Mouse (Mus musculus): ENCODE results near the gene Hoxa6.

The Hoxa6 gene

GRCm38 (mm10) chr6:52178918-52179665 lies 29.4 kb downstream of the Hoxa6 start:
- no peak for DNase-seq (ENCODE audit: low spot score in 2 of 2)

DNA sequence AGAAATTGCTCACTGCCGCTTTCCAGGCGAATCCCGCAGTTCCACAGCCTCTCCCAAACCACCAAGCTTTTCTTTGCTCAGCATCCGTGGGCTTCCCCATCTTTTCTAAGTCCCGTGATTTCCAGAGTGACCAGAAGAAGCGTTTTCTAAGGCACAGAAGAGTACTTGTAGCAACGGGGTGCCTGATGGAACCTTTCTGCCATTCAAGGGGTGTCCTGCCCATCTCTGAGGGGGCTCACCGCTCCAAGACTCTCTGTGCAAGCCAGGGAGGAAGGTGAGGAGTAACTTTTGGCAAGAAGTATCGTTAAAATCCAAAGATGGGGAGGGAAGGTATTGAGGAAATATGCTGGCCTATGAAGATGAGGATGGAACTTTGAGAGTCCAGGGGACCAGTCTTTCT lies 30.7 kb downstream of the Hoxa6 start:
- DNase-seq (ENCODE audit: low spot score in 2 of 2): no peak

DNA sequence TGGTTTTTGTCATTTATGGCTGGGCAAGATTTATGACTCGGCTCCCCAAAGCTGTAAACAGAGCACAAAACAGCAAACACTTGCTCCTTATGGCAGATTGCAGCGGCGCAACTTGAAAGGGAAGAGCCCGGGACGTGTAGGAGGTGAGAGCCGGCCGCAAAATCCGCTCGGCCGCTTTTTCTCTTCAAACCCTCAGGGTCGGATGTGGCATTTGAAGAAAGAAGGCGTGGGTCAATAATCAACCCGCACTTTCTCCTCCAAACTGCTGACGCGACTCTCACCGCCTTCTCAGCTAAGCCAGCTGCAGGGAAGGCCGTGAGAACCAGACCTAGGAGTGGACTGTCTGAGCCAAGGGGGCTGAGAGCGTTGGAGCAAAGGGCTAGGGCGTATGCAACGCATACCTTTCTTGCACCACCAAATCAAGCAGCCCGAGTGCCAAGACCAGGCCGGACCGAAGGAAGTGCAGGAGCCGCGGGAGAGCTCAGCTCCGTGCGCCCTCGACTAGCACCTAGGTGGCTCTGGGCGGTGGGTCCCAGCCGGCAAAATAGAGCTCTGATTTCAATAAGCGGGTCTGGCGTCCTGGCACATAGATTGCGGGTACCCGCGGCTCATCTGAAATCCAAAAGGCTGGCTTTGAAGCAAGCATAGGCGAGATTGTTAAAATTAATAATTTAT lies 31.3 kb downstream of the Hoxa6 start, which contains the start of gene 5730596B20Rik:
TSS of gene 5730596B20Rik (plus strand) at position 438 of the 675 bp plus-strand sequence.
- DNase-seq (ENCODE audit: low spot score in 2 of 2): no peak

DNA sequence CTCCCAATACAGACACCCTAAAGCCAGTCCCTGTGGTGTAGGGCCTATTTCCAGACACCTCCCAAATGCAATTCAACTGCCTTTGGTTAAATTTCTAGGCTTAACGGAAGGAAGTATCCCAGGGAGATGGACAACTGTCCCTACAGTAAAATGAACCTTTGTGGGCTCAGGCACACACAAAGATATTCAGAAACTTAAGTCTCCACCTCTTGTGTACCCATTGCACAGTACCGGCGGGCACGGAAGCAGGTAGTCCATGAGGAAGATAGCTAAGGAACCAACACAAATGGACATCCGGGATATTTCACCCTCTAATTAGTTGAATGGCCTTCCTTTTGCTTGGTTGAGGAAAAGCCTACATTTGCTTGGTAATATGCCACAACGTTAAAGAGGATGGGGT lies 32.1 kb downstream of the Hoxa6 start:
- DNase-seq (ENCODE audit: low spot score in 2 of 2): no peak

GRCm38 (mm10) chr6:52175864-52176263 lies 32.7 kb downstream of the Hoxa6 start:
- no peak for DNase-seq (ENCODE audit: low spot score in 2 of 2)

DNA sequence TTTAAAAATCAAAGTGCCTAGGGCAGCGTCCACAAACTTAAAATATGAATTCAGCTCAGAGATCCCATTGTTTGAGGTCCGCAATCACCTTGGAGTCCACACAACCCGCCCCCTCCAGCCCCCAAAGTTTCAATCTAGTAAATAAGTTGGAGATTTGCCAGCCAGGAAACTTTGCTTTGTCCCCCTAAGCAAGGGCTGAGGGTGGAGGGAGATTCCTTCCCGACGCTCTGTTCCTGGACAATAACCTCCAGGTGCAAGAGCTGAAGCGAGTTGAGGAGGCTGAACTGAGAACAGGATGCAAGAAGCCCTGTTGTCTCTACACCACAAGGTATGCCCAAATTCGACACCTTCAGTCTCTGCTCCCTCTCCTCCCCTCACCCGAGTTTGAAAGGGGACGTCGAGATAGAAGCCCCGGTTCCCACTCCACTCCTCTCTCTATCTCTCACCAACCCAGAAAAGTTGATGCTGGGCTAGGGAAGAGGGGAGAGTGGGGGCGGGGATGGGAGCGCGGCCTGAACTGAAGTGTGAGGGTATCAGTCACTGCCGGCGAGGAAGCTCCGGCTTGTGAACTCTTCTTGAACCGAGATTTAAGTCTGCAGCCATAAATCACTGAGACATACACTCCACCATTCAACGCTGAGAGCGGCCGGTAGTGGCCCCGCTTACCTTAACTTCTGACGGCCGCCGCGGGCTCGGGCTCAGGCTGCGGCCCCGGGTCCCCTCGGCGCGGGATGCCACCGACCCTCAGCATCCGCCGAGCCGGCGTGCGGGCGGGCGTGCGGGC lies 33.4 kb downstream of the Hoxa6 start:
- DNase-seq (ENCODE audit: low spot score in 2 of 2): no peak

GRCm38 (mm10) chr6:52173648-52174047 lies 34.9 kb downstream of the Hoxa6 start:
- DNase-seq (ENCODE audit: low spot score in 2 of 2): no peak

- DNase-seq (ENCODE audit: low spot score in 2 of 2): no peak
Observed at GRCm38 (mm10) chr6:52172501-52172900, 36.0 kb downstream of the Hoxa6 start.

- no peak for DNase-seq (ENCODE audit: low spot score in 2 of 2)
Observed at GRCm38 (mm10) chr6:52171938-52172337, 36.6 kb downstream of the Hoxa6 start.

GRCm38 (mm10) chr6:52171331-52171730 lies 37.2 kb downstream of the Hoxa6 start:
- DNase-seq (ENCODE audit: low spot score in 2 of 2): no peak

GRCm38 (mm10) chr6:52170898-52171223 lies 37.7 kb downstream of the Hoxa6 start:
- no peak for DNase-seq (ENCODE audit: low spot score in 2 of 2)

- DNase-seq (ENCODE audit: low spot score in 2 of 2): no peak
Observed at GRCm38 (mm10) chr6:52170166-52170897, 38.2 kb downstream of the Hoxa6 start.

DNA sequence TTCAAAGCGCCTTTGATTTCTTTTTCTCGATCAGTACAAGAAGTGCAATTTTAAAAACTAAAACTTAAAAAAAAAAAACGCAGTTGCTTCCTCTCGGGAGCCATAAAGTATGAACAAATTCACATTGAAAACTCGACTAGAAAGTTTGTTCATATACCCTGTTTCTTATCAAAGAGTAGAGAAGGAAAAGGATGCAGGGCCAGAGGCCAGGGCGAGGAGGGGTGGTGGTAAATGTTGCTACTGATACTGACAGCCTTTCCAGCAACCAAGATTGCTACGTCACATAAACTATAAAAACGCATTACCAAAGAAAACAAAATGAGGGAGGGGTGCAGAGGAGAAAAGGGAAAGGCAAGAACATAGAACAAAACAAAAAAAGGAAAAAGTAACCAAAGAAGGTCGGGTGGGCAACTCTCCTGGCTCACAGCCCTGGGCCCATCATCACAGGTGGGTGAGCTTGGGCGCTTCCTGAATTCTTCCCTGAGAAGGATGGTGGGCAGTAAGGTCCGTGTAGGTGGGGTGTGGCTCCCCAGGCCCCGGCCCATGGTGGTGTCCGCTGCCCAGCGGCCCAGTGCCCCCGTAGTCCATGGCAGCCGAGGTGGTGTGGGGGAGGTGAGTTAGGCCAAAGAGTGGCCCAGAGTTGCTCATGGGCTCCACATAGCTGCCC lies 38.9 kb downstream of the Hoxa6 start:
- DNase-seq (ENCODE audit: low spot score in 2 of 2): no peak

DNA sequence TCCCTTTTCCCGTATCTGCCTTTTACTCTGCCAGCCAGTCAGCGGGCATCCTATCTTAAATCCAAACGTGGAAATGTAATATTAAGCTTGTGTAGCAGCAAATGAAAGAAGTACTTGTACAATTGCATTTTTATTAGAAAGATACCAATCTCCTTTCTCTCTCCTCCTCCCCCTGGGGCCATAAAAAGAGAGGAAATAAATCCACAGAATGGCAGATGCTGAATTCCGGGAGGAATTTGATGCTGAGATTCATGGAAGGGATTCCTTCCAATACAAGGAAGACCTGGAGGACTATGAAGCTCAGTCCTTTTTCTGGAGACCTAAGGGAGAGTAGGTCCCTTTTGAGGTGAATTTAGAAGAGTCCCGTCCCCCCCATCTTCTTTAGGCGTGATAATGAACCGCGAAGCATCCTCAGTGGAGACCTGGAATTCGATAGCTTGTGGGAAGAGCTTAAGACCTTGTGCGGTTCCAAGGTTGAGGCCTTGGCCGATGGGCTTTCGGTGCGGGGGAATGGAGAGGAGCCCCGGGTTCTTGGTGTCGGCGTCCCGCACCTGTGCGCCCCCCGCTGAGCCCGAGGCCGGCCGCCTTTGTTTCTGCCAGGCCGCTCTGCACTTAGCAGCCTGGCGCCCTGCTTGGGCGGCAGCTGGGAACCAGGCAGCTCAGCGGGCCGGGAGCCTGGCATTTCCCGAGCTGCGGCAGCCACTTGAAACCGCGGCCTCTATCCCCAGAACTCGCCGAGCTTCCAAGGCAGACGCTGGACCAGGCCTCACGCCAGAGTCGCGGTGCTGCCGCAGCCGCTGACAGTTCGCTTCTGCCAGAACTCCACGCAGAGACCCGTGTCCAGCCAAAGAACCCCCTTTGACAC lies 40.1 kb downstream of the Hoxa6 start:
- DNase-seq (ENCODE audit: low spot score in 2 of 2): no peak

DNA sequence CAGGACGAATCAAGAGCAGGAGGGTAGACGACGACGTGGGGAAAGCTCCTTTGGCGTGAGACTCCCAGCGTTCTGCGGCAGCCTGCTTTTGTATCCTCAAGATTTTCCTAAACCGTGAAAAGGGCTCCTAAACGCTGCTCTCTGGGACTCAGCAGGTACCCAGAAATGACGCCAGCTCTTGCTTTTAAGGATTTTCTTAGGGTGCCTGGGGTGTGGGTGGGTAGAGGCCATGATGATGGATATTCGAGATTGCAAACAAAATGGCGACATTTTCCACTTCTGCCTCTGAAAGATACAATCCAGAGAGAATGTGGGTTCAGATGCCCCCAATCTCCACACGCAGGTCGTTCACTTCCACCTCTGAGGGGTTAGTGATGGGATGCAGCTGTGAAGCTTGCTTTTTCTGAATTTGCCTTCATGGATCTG lies 40.8 kb downstream of the Hoxa6 start:
- no peak for DNase-seq (ENCODE audit: low spot score in 2 of 2)

DNA sequence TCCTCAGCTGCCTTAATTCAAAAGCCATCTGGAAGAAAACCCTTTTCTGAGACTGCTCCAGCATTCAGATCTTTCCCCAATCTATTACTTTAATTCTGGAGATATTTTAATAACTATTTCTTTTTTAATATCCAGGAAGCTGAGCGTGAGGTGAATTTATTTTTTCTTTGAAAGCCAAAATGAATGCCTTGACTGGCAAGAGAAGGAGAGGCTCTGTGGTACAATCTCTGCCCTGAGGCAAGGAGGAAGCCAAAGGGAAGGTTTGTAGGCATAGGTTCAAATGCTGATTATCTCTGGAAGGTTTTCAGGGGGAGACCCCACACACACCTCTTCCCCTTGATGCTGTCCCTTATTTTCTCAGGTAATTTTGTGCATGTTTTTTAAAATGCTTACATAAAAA lies 41.3 kb downstream of the Hoxa6 start:
- DNase-seq (ENCODE audit: low spot score in 2 of 2): no peak

DNA sequence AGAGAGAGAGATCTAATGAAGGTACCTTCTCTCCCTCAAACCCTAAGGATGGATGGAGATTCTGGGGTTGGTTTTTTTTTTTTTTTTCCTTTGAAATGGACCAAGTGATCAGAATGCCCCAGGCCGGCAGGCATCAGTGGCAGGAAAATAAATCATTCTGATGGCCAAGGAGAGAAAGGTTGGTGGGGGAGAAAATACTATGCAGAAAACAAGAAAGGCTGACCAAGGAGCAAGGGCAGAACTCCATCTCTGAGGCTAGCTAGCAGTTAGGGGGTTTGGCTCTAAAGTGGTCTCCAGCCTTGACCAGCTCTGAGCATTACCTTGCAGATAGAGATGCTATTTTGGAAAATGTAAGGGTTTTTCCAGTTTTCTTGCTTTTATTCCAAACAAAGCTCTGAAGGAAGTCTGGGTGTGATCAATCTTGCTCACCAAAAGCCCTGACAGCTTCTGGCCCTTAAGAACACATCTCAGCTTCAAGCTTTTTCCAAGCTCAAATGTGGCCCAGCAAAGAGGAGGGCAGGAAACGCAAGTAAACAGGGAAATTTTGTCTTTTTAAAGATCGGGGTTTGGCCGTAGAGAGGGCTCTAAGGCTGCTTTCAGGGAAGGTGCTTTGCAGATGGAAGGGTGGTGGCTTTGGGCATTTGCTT lies 42.0 kb downstream of the Hoxa6 start:
- DNase-seq (ENCODE audit: low spot score in 2 of 2): no peak

- no peak for DNase-seq (ENCODE audit: low spot score in 2 of 2)
Observed at GRCm38 (mm10) chr6:52165441-52166370, 42.8 kb downstream of the Hoxa6 start.

All from thymus, postnatal 10 days (tissue).